Mouse (Mus musculus) erythroblast, embryonic 14.5 days (primary cell): Measurements from ENCODE around the gene Morf4l2.
"Not testable (repeated sequence)": the region's sequence is repeated elsewhere in the genome, so short reads cannot be mapped to it uniquely, and the experiment has no call there.

Experiments used
- GATA1 ChIP-seq: IDR thresholded peaks from 2 replicates; pipeline ENCODE4 v1.6.1; 2012; ENCODE audit warnings: low read length, inconsistent platforms, mixed read lengths
- TAL1 ChIP-seq: IDR thresholded peaks from 3 replicates; pipeline ENCODE4 v1.6.1; 2012; ENCODE audit warnings: low read length, inconsistent platforms, mixed read lengths

DNA sequence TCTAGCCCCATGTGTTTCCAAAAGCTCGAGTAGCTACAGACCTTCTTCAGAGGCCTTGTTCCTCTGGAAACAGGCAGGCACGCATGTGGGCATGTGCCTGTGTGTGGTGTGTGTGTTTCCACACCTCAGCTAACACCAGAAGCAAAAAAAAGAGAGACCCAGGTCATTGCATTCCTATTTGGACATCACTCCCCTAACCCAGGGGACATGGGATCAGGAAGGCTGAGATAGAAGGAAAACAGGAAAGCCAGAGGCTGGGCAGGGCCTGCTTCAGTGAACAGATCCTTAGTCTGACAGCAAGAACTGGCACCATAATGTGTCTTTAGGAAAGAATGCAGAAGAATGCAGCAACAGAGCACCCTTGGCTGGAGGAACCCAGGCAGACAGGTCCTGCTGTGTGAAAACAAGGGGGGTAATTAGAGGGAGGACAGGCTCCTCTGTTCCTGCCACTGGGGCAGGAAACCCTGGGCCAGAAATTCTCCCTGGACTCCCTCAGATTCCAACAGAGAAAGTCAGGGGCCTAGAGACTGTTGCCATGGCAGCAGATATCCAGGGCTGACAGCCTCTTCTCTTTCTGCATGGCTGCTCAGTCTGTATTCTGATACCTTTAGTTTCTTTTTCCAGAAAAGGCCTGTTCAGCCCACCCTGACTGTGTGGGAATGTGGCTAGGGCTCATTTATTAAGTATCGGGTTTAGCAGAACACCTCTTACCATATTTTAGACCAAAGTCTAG, 28.6 kb downstream of the Morf4l2 start:
- TF ChIP-seq TAL1, GATA1: not testable (repeated sequence)
